Mouse (Mus musculus): ENCODE results near the gene Taf10. TPM values are rescaled to one million over a fixed set of nuclear protein-coding genes. Genes with fewer than 3 reads are reported as not detected.

Gene Taf10
- total and polyA plus RNA-seq, 3 experiments: 233 to 350 TPM; not detected in 1

GRCm38 (mm10) chr7:105773041-105773440, 28.9 kb upstream of the Taf10 start:
- Histone ChIP-seq H3K9ac (ENCODE audit: control insufficient read depth, low read depth, low read length, poor library complexity, severe bottlenecking) (no peak overlapping the region), H3K27ac (ENCODE audit: control insufficient read depth, low read depth, low read length) (no peak overlapping the region), H3K27me3 (ENCODE audit: control insufficient read depth in 1 of 2, insufficient read depth in 2 of 2, low read length in 2 of 2) (peaks cover 2 to 8% of the 10 kb centered on the region in 2 experiments; a peak in 3 of 4 replicates), H3K36me3 (ENCODE audit: control insufficient read depth in 1 of 2, insufficient read depth in 2 of 2, low read length in 2 of 2) (peaks cover 0 to under 1% of the 10 kb centered on the region in 2 experiments; a peak in 1 of 4 replicates), H3K9me3 (replicated peaks; ENCODE audit: insufficient read depth, low read length) (no peaks in the 10 kb centered on the region), H3K79me2 (ENCODE audit: control insufficient read depth, insufficient read depth, low read length, poor library complexity) (no peaks in the 10 kb centered on the region), H3K4me1 (ENCODE audit: control insufficient read depth in 1 of 2, insufficient read depth in 2 of 2, low read length in 2 of 2) (peaks cover 0 to 2% of the 10 kb centered on the region in 2 experiments; a peak in 2 of 4 replicates), H3K4me3 (ENCODE audit: control insufficient read depth in 1 of 2, insufficient read depth in 1 of 2, low read depth in 2 of 2, low read length in 2 of 2) (no peak overlapping the region)
- no peak for DNase-seq (ENCODE audit: low read depth, low spot score)
- TF ChIP-seq CTCF (IDR thresholded peaks at IDR 0.05 in 2 of 3, conservative IDR thresholded peaks at IDR 0.05 in 1 of 3; ENCODE audit: control insufficient read depth in 1 of 3, insufficient read depth in 1 of 3, low read depth in 2 of 3, low read length in 3 of 3, poor library complexity in 1 of 3, severe bottlenecking in 1 of 3) (no peak), RCOR1 (IDR thresholded peaks at IDR 0.05; ENCODE audit: low read depth, low read length) (no peak), ZC3H11A (IDR thresholded peaks at IDR 0.05; ENCODE audit: low read depth, low read length) (no peak), JUND (IDR thresholded peaks at IDR 0.05; ENCODE audit: low read depth, low read length) (no peak), MYC (IDR thresholded peaks at IDR 0.05; ENCODE audit: low read depth, low read length) (no peak), MEF2A (IDR thresholded peaks at IDR 0.05; ENCODE audit: extremely low read depth, insufficient replicate concordance, low read depth, low read length, poor library complexity, severe bottlenecking) (no peak), NELFE (IDR thresholded peaks at IDR 0.05; ENCODE audit: low read depth, low read length) (no peak), GABPA (IDR thresholded peaks at IDR 0.05; ENCODE audit: low read depth, low read length) (no peak), USF2 (IDR thresholded peaks at IDR 0.05; ENCODE audit: borderline replicate concordance in 1 of 2, insufficient read depth in 1 of 2, low read depth in 1 of 2, low read length in 2 of 2) (no peak), MAZ (IDR thresholded peaks at IDR 0.05; ENCODE audit: low read depth, low read length) (no peak), SMC3 (IDR thresholded peaks at IDR 0.05; ENCODE audit: low read depth, low read length) (no peak), ETS1 (IDR thresholded peaks at IDR 0.05; ENCODE audit: low read depth, low read length) (no peak), E2F4 (IDR thresholded peaks at IDR 0.05; ENCODE audit: borderline replicate concordance, low read depth, low read length) (no peak)

DNA sequence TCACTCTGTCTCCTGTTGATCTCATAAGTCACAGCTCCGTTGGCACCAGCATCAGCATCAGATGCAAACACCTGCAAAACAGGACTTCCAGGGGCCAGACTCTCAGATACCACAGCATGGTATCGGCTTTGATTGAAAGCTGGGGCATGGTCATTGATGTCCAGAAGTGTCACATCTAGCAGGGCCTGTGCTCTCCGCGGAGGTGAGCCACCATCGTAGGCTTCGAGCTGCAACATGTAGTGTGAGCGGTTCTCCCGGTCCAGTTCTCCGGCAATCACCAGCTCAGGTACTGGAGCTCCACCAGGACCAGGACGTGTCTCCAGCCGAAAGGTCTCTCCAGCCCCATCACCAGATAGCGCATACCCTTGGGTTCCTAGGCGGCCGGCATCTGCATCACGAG, 28.2 kb upstream of the Taf10 start:
- TF ChIP-seq EP300 (IDR thresholded peaks at IDR 0.05; ENCODE audit: low read depth in 1 of 2, low read length in 2 of 2) (no peak), HCFC1 (IDR thresholded peaks at IDR 0.05; ENCODE audit: low read depth, low read length) (no peak), MYB (IDR thresholded peaks at IDR 0.05; ENCODE audit: low read depth, low read length) (no peak), CTCF (IDR thresholded peaks at IDR 0.05 in 2 of 3, conservative IDR thresholded peaks at IDR 0.05 in 1 of 3; ENCODE audit: control insufficient read depth in 1 of 3, insufficient read depth in 1 of 3, low read depth in 2 of 3, low read length in 3 of 3, poor library complexity in 1 of 3, severe bottlenecking in 1 of 3) (no peak), MEF2A (IDR thresholded peaks at IDR 0.05; ENCODE audit: extremely low read depth, insufficient replicate concordance, low read depth, low read length, poor library complexity, severe bottlenecking) (no peak), MAX (IDR thresholded peaks at IDR 0.05; ENCODE audit: low read length) (no peak), MAFK (IDR thresholded peaks at IDR 0.05; ENCODE audit: borderline replicate concordance, low read depth, low read length) (no peak), RCOR1 (IDR thresholded peaks at IDR 0.05; ENCODE audit: low read depth, low read length) (no peak), KAT2A (conservative IDR thresholded peaks at IDR 0.05; ENCODE audit: low read depth, low read length) (no peak), MAZ (IDR thresholded peaks at IDR 0.05; ENCODE audit: low read depth, low read length) (no peak), UBTF (IDR thresholded peaks at IDR 0.05; ENCODE audit: borderline replicate concordance, insufficient read depth, low read depth, low read length) (no peak), ZKSCAN1 (IDR thresholded peaks at IDR 0.05; ENCODE audit: low read depth, low read length) (no peak), GATA1 (IDR thresholded peaks at IDR 0.05; ENCODE audit: low read depth, low read length) (no peak), JUND (IDR thresholded peaks at IDR 0.05; ENCODE audit: low read depth, low read length) (no peak), POLR2AphosphoS5 (IDR thresholded peaks at IDR 0.05; ENCODE audit: borderline replicate concordance, low read depth, low read length) (no peak), POLR2A (IDR thresholded peaks at IDR 0.05; ENCODE audit: control insufficient read depth in 1 of 2, insufficient read depth in 1 of 2, low read depth in 1 of 2, low read length in 2 of 2, poor library complexity in 1 of 2) (no peak), ELF1 (IDR thresholded peaks at IDR 0.05; ENCODE audit: low read depth, low read length) (no peak), TCF12 (IDR thresholded peaks at IDR 0.05; ENCODE audit: low read depth, low read length) (no peak), ZNF384 (IDR thresholded peaks at IDR 0.05; ENCODE audit: low read depth, low read length) (no peak)
- no peak for DNase-seq (ENCODE audit: low read depth, low spot score)
- Histone ChIP-seq H3K27ac (ENCODE audit: control insufficient read depth, low read depth, low read length) (no peak overlapping the region), H3K9me3 (replicated peaks; ENCODE audit: insufficient read depth, low read length) (no peaks in the 10 kb centered on the region), H3K4me3 (ENCODE audit: control insufficient read depth in 1 of 2, insufficient read depth in 1 of 2, low read depth in 2 of 2, low read length in 2 of 2) (no peak overlapping the region), H3K9ac (ENCODE audit: control insufficient read depth, low read depth, low read length, poor library complexity, severe bottlenecking) (no peak overlapping the region), H3K36me3 (ENCODE audit: control insufficient read depth in 1 of 2, insufficient read depth in 2 of 2, low read length in 2 of 2) (no peaks in the 10 kb centered on the region), H3K79me2 (ENCODE audit: control insufficient read depth, insufficient read depth, low read length, poor library complexity) (no peaks in the 10 kb centered on the region), H3K4me1 (ENCODE audit: control insufficient read depth in 1 of 2, insufficient read depth in 2 of 2, low read length in 2 of 2) (no peaks in the 10 kb centered on the region), H3K27me3 (ENCODE audit: control insufficient read depth in 1 of 2, insufficient read depth in 2 of 2, low read length in 2 of 2) (peaks cover 2 to 8% of the 10 kb centered on the region in 2 experiments; a peak in 3 of 4 replicates)

All from MEL (cell line).